Comparison of ENCODE assay signal across 8 mouse cellular contexts in genomic region chr1:139156397-139156796, GRCm38 (mm10).
DNase-seq lines count a peak whose midpoint lies in the region; ATAC-seq and TF ChIP-seq lines count a peak whose summit lies in the region.

No protein-coding gene starts in this region.

- no peak for TF ChIP-seq POLR2A in cortical plate, adult 2 months (IDR thresholded peaks at IDR 0.05; ENCODE audit: extremely low read depth, insufficient read depth, low read length)

- no peaks in the 10 kb centered on the region for H3K4me1 ChIP-seq in cortical plate, adult 2 months (ENCODE audit: control insufficient read depth, insufficient read depth, low read length)

- peak; percentile 20 for DNase-seq in cerebellum, adult 8-10 months
- no peak for DNase-seq in cerebellum, postnatal 36 days
- peak; percentile 32 to 42 for DNase-seq in layer of hippocampus, adult 2 months (ENCODE audit: low spot score in 2 of 2)
- no peak for DNase-seq in layer of hippocampus, postnatal 25 days (ENCODE audit: extremely low spot score in 1 of 2, low spot score in 1 of 2)
- DNase-seq in retina, postnatal 1 day, result peak; percentile 56
- no peak for DNase-seq in spleen, postnatal 10 days (ENCODE audit: low spot score in 2 of 2)

- TF ChIP-seq CTCF in layer of hippocampus, adult 2 months (conservative IDR thresholded peaks at IDR 0.05), result peak; percentile 98
- peak; percentile 59 for TF ChIP-seq CTCF in cortical plate, adult 2 months (IDR thresholded peaks at IDR 0.05; ENCODE audit: extremely low read depth, insufficient read depth, low read length)

- H3K4me3 ChIP-seq in layer of hippocampus, adult 2 months, result peak overlapping the region; percentile 16; the same call in 1 of the 2 replicates
- no peak overlapping the region for H3K4me3 ChIP-seq in cortical plate, adult 2 months (ENCODE audit: insufficient read depth, low read length)

- no peak overlapping the region for H3K27ac ChIP-seq in layer of hippocampus, adult 2 months
- no peak overlapping the region for H3K27ac ChIP-seq in cortical plate, adult 2 months (ENCODE audit: insufficient read depth, low read length)

- peak; percentile 51 for ATAC-seq in CD4-positive, CD25-positive, alpha-beta regulatory T cell, adult 4 months

Comparison
In these comparisons a context has a peak if more than half of its experiments do, and no peak if none do; other contexts are left out.
1. DNase-seq: peak in cerebellum, adult 8-10 months (single experiment), layer of hippocampus, adult 2 months (2 of 2) and retina, postnatal 1 day (single experiment); none in cerebellum, postnatal 36 days (0 of 2), layer of hippocampus, postnatal 25 days (0 of 2) and spleen, postnatal 10 days (0 of 2).